Mouse (Mus musculus): ENCODE results near the gene Urb2. TPM values are rescaled to one million over a fixed set of nuclear protein-coding genes. Genes with fewer than 3 reads are reported as not detected.

Gene Urb2
- total RNA-seq (2021), result 10 to 100 TPM; 11.2 to 12.3 TPM
- long read RNA-seq, experiment 1, partial matches to known transcripts, result 0 of 3 reads
- long read RNA-seq, experiment 1, other reads (novel, unspliced or antisense), result 3 of 3 reads
- long read RNA-seq, experiment 2, partial matches to known transcripts, result 0 of 1 reads
- long read RNA-seq, experiment 2, other reads (novel, unspliced or antisense), result 1 of 1 reads

GRCm38 (mm10) chr8:124021237-124022227, at the start of gene Urb2, which contains the start of gene Taf5l:
TSS of gene Urb2 (plus strand) at chr8:124021508.
TSS of gene Taf5l (minus strand) at chr8:124021397.
- TF ChIP-seq CTCF (conservative IDR thresholded peaks at IDR 0.05), result no peak
- H3K27ac ChIP-seq, result peak within 1 kb of the TSS; percentile 98
- peak; percentile 88 to 93 for DNase-seq (ENCODE audit: low spot score in 2 of 2)
- peak within 1 kb of the TSS; percentile 87 for H3K4me3 ChIP-seq

- no peak for TF ChIP-seq CTCF (conservative IDR thresholded peaks at IDR 0.05)
- H3K27ac ChIP-seq, result no peak overlapping the region
- no peak for DNase-seq (ENCODE audit: low spot score in 2 of 2)
- H3K4me3 ChIP-seq, result no peak overlapping the region
Observed at GRCm38 (mm10) chr8:123973495-123973894, 47.8 kb upstream of the Urb2 start.

GRCm38 (mm10) chr8:123977499-123977898, 43.8 kb upstream of the Urb2 start:
- Histone ChIP-seq H3K4me3 (no peak overlapping the region), H3K27ac (peak overlapping the region; percentile 53)
- TF ChIP-seq CTCF (conservative IDR thresholded peaks at IDR 0.05), result no peak
- no peak for DNase-seq (ENCODE audit: low spot score in 2 of 2)

- Histone ChIP-seq H3K27ac (peak overlapping the region; percentile 53), H3K4me3 (no peak overlapping the region)
- peak in 1 of 2 experiments; percentile 22 for DNase-seq (ENCODE audit: low spot score in 2 of 2)
- no peak for TF ChIP-seq CTCF (conservative IDR thresholded peaks at IDR 0.05)
Observed at GRCm38 (mm10) chr8:123978166-123978838, 43.0 kb upstream of the Urb2 start.

GRCm38 (mm10) chr8:123978926-123979325, 42.4 kb upstream of the Urb2 start:
- TF ChIP-seq CTCF (conservative IDR thresholded peaks at IDR 0.05), result no peak
- no peak overlapping the region for H3K4me3 ChIP-seq
- no peak for DNase-seq (ENCODE audit: low spot score in 2 of 2)
- H3K27ac ChIP-seq, result peak overlapping the region; percentile 53; the same call in 1 of the 2 replicates

- no peak for TF ChIP-seq CTCF (conservative IDR thresholded peaks at IDR 0.05)
- Histone ChIP-seq H3K4me3 (no peak overlapping the region), H3K27ac (no peak overlapping the region)
- no peak for DNase-seq (ENCODE audit: low spot score in 2 of 2)
Observed at GRCm38 (mm10) chr8:123980239-123980638, 41.1 kb upstream of the Urb2 start.

- Histone ChIP-seq H3K27ac (peak overlapping the region; percentile 90; the same call in 1 of the 2 replicates), H3K4me3 (peak overlapping the region; percentile 86)
- DNase-seq (ENCODE audit: low spot score in 2 of 2), result peak; percentile 52 to 59
- no peak for TF ChIP-seq CTCF (conservative IDR thresholded peaks at IDR 0.05)
Observed at GRCm38 (mm10) chr8:123981674-123982073, 39.6 kb upstream of the Urb2 start.

- TF ChIP-seq CTCF (conservative IDR thresholded peaks at IDR 0.05), result no peak
- Histone ChIP-seq H3K4me3 (peak overlapping the region; percentile 86), H3K27ac (peak overlapping the region; percentile 90)
- DNase-seq (ENCODE audit: low spot score in 2 of 2), result no peak
Observed at GRCm38 (mm10) chr8:123982291-123982793, 39.0 kb upstream of the Urb2 start.

- Histone ChIP-seq H3K27ac (peak within 1 kb of the TSS; percentile 90), H3K4me3 (peak within 1 kb of the TSS; percentile 86)
- TF ChIP-seq CTCF (conservative IDR thresholded peaks at IDR 0.05), result peak; percentile 10; the same call in 1 of the 2 replicates
- peak; percentile 57 to 74 for DNase-seq (ENCODE audit: low spot score in 2 of 2)
Observed at GRCm38 (mm10) chr8:123982826-123983400, 38.4 kb upstream of the Urb2 start, which contains the start of gene Abcb10. TSS of gene Abcb10 (minus strand) at chr8:123983122.

- TF ChIP-seq CTCF (conservative IDR thresholded peaks at IDR 0.05), result no peak
- H3K4me3 ChIP-seq, result no peak overlapping the region
- no peak for DNase-seq (ENCODE audit: low spot score in 2 of 2)
Observed at GRCm38 (mm10) chr8:123988605-123989038, 32.7 kb upstream of the Urb2 start.

GRCm38 (mm10) chr8:123989128-123989527, 32.2 kb upstream of the Urb2 start:
- DNase-seq (ENCODE audit: low spot score in 2 of 2), result no peak
- no peak overlapping the region for H3K4me3 ChIP-seq
- no peak overlapping the region for H3K27ac ChIP-seq
- TF ChIP-seq CTCF (conservative IDR thresholded peaks at IDR 0.05), result no peak

More at GRCm38 (mm10) chr8:123988605-123989038, 32.7 kb upstream of the Urb2 start:
- H3K27ac ChIP-seq, result no peak overlapping the region
